Mouse (Mus musculus) liver, adult 2 months (tissue): ENCODE measurements at regions not wholly inside any gene's neighbourhood (a gene's known extent, or its start where the extent isn't known, plus 50 kb on each side); places are given as distances from the start of the nearest gene placed in this dataset.

Experiments
- CTCF ChIP-seq: fragments of 200-500 bp; IDR thresholded peaks from 2 replicates; pipeline ENCODE4 v1.5.1; 2011; ENCODE audit warnings: low read depth, low read length, control low read depth
- POLR2A ChIP-seq: fragments of 200-500 bp; IDR thresholded peaks from 2 replicates; pipeline ENCODE4 v1.6.1; 2011; ENCODE audit warnings: low read length, control low read depth; ENCODE audit not compliant: insufficient read depth; ENCODE audit errors: extremely low read depth

GRCm38 (mm10) chr5:118354127-118354526 is 109.1 kb downstream of the 2410131K14Rik start:
- TF ChIP-seq POLR2A: no peak
- no peak for TF ChIP-seq CTCF
